Mouse (Mus musculus): ENCODE results near the gene Olfr1489.

GRCm38 (mm10) chr19:13583211-13583610 lies 48.2 kb upstream of the Olfr1489 start, which contains the start of gene Olfr1484:
- TF ChIP-seq CTCF (IDR thresholded peaks at IDR 0.05; ENCODE audit: low read depth, low read length): no peak
- TF ChIP-seq GATA1 (IDR thresholded peaks at IDR 0.05; ENCODE audit: borderline replicate concordance, low read length): no peak

Measured in G1E (cell line).